Mouse (Mus musculus) adrenal gland, postnatal 14 days (tissue): Measurements from ENCODE around the gene Prima1. TPM values are rescaled to one million over a fixed set of nuclear protein-coding genes. Genes with fewer than 3 reads are reported as not detected.
A peak's percentile ranks its signal among the peaks of the same experiment; 100 is the strongest.

Experiments used
- DNase-seq: peaks from one replicate; pipeline ENCODE4 v3.0.0; 2021; ENCODE audit warnings: mixed read lengths
- long read RNA-seq, 2 experiments: library from polyadenylated mRNA; stranded (forward); transcript quantifications; one replicate each; pipeline ENCODE4 v2.0.0; 2021
- total RNA-seq: library from RNA; stranded (reverse); gene quantifications from 2 replicates; pipeline ENCODE4 v1.2.3, GENCODE M21; 2021

The Prima1 gene
- total RNA-seq = 2.1 and 2.3 TPM in 2 replicates
- long read RNA-seq, experiment 1 = 0 reads
- long read RNA-seq, experiment 2, partial matches to known transcripts = 1 of 1 reads
- long read RNA-seq, experiment 2, other reads (novel, unspliced or antisense) = 0 of 1 reads

GRCm38 (mm10) chr12:103242083-103242581 lies at the start of gene Prima1:
TSS of gene Prima1 (minus strand) at chr12:103242150.
- DNase-seq = peak; percentile 87

- DNase-seq = no peak
Measured at GRCm38 (mm10) chr12:103287276-103287675, 45.3 kb upstream of the Prima1 start.

GRCm38 (mm10) chr12:103283411-103283810 lies 41.5 kb upstream of the Prima1 start:
- DNase-seq = no peak

- DNase-seq = no peak
Measured at GRCm38 (mm10) chr12:103282936-103283335, 41.0 kb upstream of the Prima1 start.

- DNase-seq = peak; percentile 56
Measured at GRCm38 (mm10) chr12:103281912-103282311, 40.0 kb upstream of the Prima1 start.

- no peak for DNase-seq
Measured at GRCm38 (mm10) chr12:103281491-103281890, 39.5 kb upstream of the Prima1 start.

GRCm38 (mm10) chr12:103276422-103276821 lies 34.5 kb upstream of the Prima1 start:
- DNase-seq = no peak

- DNase-seq = no peak
Measured at GRCm38 (mm10) chr12:103273732-103274131, 31.8 kb upstream of the Prima1 start.

- DNase-seq = no peak
Measured at GRCm38 (mm10) chr12:103273051-103273450, 31.1 kb upstream of the Prima1 start.

GRCm38 (mm10) chr12:103272176-103272575 lies 30.2 kb upstream of the Prima1 start:
- DNase-seq = no peak

- no peak for DNase-seq
Measured at GRCm38 (mm10) chr12:103266605-103267004, 24.7 kb upstream of the Prima1 start.

- peak; percentile 77 for DNase-seq
Measured at GRCm38 (mm10) chr12:103262017-103262865, 20.3 kb upstream of the Prima1 start.

- no peak for DNase-seq
Measured at GRCm38 (mm10) chr12:103252901-103253434, 11.0 kb upstream of the Prima1 start.

- peak; percentile 32 for DNase-seq
Measured at GRCm38 (mm10) chr12:103251151-103251550, 9.2 kb upstream of the Prima1 start.

- no peak for DNase-seq
Measured at GRCm38 (mm10) chr12:103250333-103250732, 8.4 kb upstream of the Prima1 start.

GRCm38 (mm10) chr12:103243041-103243440 lies 1.1 kb upstream of the Prima1 start:
- peak; percentile 24 for DNase-seq

GRCm38 (mm10) chr12:103242591-103243025 lies 658 bp upstream of the Prima1 start:
- DNase-seq = peak; percentile 85

- DNase-seq = peak; percentile 72
Measured at GRCm38 (mm10) chr12:103241311-103242082, 453 bp downstream of the Prima1 start.

- peak; percentile 25 for DNase-seq
Measured at GRCm38 (mm10) chr12:103238924-103239460, 3.0 kb downstream of the Prima1 start.

- no peak for DNase-seq
Measured at GRCm38 (mm10) chr12:103235856-103236255, 6.1 kb downstream of the Prima1 start.

- peak; percentile 43 for DNase-seq
Measured at GRCm38 (mm10) chr12:103235251-103235650, 6.7 kb downstream of the Prima1 start.

GRCm38 (mm10) chr12:103229058-103229457 lies 12.9 kb downstream of the Prima1 start:
- no peak for DNase-seq
